Mouse (Mus musculus) left cerebral cortex, postnatal 14 days (tissue): ENCODE results near the gene Glt8d2. TPM values are rescaled to one million over a fixed set of nuclear protein-coding genes. Genes with fewer than 3 reads are reported as not detected.

Experiments used
- total RNA-seq, 2 experiments: library from RNA; stranded (reverse); gene quantifications; 2 replicates each; pipeline ENCODE4 v1.2.3; 2021

Gene Glt8d2
- total RNA-seq, 2 experiments from 2014 or later = 9.1 to 9.4 TPM

Other genes starting within 250 kb of the Glt8d2 start
- gene Gm1553, start 198.0 kb downstream of the Glt8d2 start, total RNA-seq = not detected
- 10 to 100 TPM; 19.2 to 21.7 TPM for gene 1190007I07Rik, start 67.4 kb downstream of the Glt8d2 start, total RNA-seq
- gene Tdg, start 60.8 kb downstream of the Glt8d2 start, total RNA-seq = 10 to 100 TPM; 72.6 to 75.1 TPM
- 10 to 100 TPM; 33.0 to 36.3 TPM for gene Hcfc2, start 5.5 kb upstream of the Glt8d2 start, total RNA-seq
- 10 to 100 TPM; 61.6 to 70.6 TPM for gene Nfyb, start 73.5 kb upstream of the Glt8d2 start, total RNA-seq
- gene Txnrd1, start 143.3 kb upstream of the Glt8d2 start, total RNA-seq = 10 to 100 TPM; 45.6 to 48.6 TPM
- gene Eid3, start 176.0 kb upstream of the Glt8d2 start, total RNA-seq = 1 to 10 TPM; 1.1 to 2.2 TPM